Mouse (Mus musculus): ENCODE measurements around the gene Map4. TPM values are rescaled to one million over a fixed set of nuclear protein-coding genes. Genes with fewer than 3 reads are reported as not detected.
A peak's percentile ranks its signal among the peaks of the same experiment; 100 is the strongest.

Gene Map4
- polyA plus RNA-seq, 1 experiment from 2014 or later: 65.5 TPM

GRCm38 (mm10) chr9:110021463-110021862 lies 90.2 kb downstream of the Map4 start:
- 100% methylated on average over 1 of the region's 1 CpGs for WGBS
- Histone ChIP-seq H3K9ac (no peak overlapping the region), H3K27me3 (no peaks in the 10 kb centered on the region), H3K4me3 (no peak overlapping the region), H3K4me1 (no peaks in the 10 kb centered on the region), H3K27ac (no peak overlapping the region), H3K9me3 (no peaks in the 10 kb centered on the region), H3K36me3 (peaks cover 5% of the 10 kb centered on the region; the same call in 1 of the 2 replicates), H3K4me2 (replicated peaks) (no peak overlapping the region)
- ATAC-seq (ENCODE audit: low FRiP score, low read depth): no peak

- no peak overlapping the region for H3K27ac ChIP-seq
- H3K27me3 ChIP-seq: no peaks in the 10 kb centered on the region
- H3K4me3 ChIP-seq: no peak overlapping the region
- H3K9ac ChIP-seq: no peak overlapping the region
- H3K4me1 ChIP-seq: no peaks in the 10 kb centered on the region
- no peak for ATAC-seq (ENCODE audit: low FRiP score, low read depth)
- WGBS: 97% methylated on average over 2 of the region's 2 CpGs
- H3K36me3 ChIP-seq: peaks cover 5% of the 10 kb centered on the region; the same call in 1 of the 2 replicates
- no peak overlapping the region for H3K4me2 ChIP-seq (replicated peaks)
- H3K9me3 ChIP-seq: no peaks in the 10 kb centered on the region
Measured at GRCm38 (mm10) chr9:110022151-110022550, 90.9 kb downstream of the Map4 start.

DNA sequence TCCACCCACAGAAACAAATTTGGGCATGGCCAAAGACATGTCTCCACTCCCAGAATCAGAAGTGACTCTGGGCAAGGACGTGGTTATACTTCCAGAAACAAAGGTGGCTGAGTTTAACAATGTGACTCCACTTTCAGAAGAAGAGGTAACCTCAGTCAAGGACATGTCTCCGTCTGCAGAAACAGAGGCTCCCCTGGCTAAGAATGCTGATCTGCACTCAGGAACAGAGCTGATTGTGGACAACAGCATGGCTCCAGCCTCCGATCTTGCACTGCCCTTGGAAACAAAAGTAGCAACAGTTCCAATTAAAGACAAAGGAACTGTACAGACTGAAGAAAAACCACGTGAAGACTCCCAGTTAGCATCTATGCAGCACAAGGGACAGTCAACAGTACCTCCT lies 103.8 kb downstream of the Map4 start:
- Histone ChIP-seq H3K9ac (no peak overlapping the region), H3K36me3 (peaks cover 69% of the 10 kb centered on the region), H3K9me3 (no peaks in the 10 kb centered on the region), H3K4me1 (no peaks in the 10 kb centered on the region), H3K4me3 (no peak overlapping the region), H3K4me2 (replicated peaks) (no peak overlapping the region), H3K27ac (no peak overlapping the region), H3K27me3 (no peaks in the 10 kb centered on the region)
- WGBS: 84% methylated on average over 4 of the region's 4 CpGs
- no peak for ATAC-seq (ENCODE audit: low FRiP score, low read depth)

- Histone ChIP-seq H3K9me3 (no peaks in the 10 kb centered on the region), H3K36me3 (peaks cover 63% of the 10 kb centered on the region), H3K4me2 (replicated peaks) (no peak overlapping the region), H3K4me3 (no peak overlapping the region), H3K27me3 (no peaks in the 10 kb centered on the region), H3K27ac (no peak overlapping the region; the same call in 1 of the 2 replicates), H3K9ac (no peak overlapping the region), H3K4me1 (no peaks in the 10 kb centered on the region)
- ATAC-seq (ENCODE audit: low FRiP score, low read depth): no peak
- WGBS: 85% methylated on average over 8 of the region's 8 CpGs
Measured at GRCm38 (mm10) chr9:110037895-110038294, 106.6 kb downstream of the Map4 start.

GRCm38 (mm10) chr9:110038485-110038884 lies 107.2 kb downstream of the Map4 start:
- Histone ChIP-seq H3K4me3 (no peak overlapping the region), H3K9me3 (no peaks in the 10 kb centered on the region), H3K36me3 (peaks cover 58% of the 10 kb centered on the region), H3K4me1 (no peaks in the 10 kb centered on the region), H3K27me3 (no peaks in the 10 kb centered on the region), H3K27ac (no peak overlapping the region; the same call in 1 of the 2 replicates), H3K4me2 (replicated peaks) (no peak overlapping the region), H3K9ac (no peak overlapping the region)
- ATAC-seq (ENCODE audit: low FRiP score, low read depth): no peak
- WGBS: 97% methylated on average over 2 of the region's 2 CpGs

DNA sequence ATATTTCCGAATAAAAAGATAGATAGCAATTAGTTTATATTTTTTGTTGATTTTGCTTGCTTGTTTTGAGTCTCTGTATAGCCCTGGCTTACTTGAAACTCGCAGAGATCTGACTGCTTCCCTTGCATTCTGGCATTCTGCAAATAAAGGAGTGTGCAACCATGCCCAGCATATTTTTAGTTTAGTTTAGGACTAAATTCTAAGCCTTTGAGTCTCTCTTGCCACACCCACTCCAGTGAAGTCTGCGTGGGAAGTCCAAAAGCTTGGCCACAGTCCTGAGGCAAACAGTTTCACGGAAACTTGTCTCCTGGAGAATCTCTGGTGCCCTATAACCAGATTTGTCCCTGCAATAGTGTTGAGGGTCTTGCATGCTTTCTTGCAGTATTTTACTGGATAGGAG lies 113.1 kb downstream of the Map4 start:
- 93% methylated on average over 4 of the region's 4 CpGs for WGBS

GRCm38 (mm10) chr9:110045763-110046377 lies 114.6 kb downstream of the Map4 start:
- peaks cover 4% of the 10 kb centered on the region; the same call in 1 of the 2 replicates for H3K4me1 ChIP-seq
- no peaks in the 10 kb centered on the region for H3K27me3 ChIP-seq
- no peak for ATAC-seq (ENCODE audit: low FRiP score, low read depth)
- no peak overlapping the region for H3K9ac ChIP-seq
- H3K9me3 ChIP-seq: no peaks in the 10 kb centered on the region
- no peak overlapping the region for H3K4me3 ChIP-seq
- H3K4me2 ChIP-seq (replicated peaks): no peak overlapping the region
- H3K27ac ChIP-seq: no peak overlapping the region
- peaks cover 5% of the 10 kb centered on the region; the same call in 1 of the 2 replicates for H3K36me3 ChIP-seq

More for the DNA sequence above, 113.1 kb downstream of the Map4 start:
- no peak for ATAC-seq (ENCODE audit: low FRiP score, low read depth)
- H3K27ac ChIP-seq: no peak overlapping the region
- H3K4me2 ChIP-seq (replicated peaks): no peak overlapping the region
- no peaks in the 10 kb centered on the region for H3K9me3 ChIP-seq
- no peak overlapping the region for H3K4me3 ChIP-seq
- no peaks in the 10 kb centered on the region for H3K27me3 ChIP-seq
- H3K4me1 ChIP-seq: no peaks in the 10 kb centered on the region
- peaks cover 16% of the 10 kb centered on the region for H3K36me3 ChIP-seq
- no peak overlapping the region for H3K9ac ChIP-seq

DNA sequence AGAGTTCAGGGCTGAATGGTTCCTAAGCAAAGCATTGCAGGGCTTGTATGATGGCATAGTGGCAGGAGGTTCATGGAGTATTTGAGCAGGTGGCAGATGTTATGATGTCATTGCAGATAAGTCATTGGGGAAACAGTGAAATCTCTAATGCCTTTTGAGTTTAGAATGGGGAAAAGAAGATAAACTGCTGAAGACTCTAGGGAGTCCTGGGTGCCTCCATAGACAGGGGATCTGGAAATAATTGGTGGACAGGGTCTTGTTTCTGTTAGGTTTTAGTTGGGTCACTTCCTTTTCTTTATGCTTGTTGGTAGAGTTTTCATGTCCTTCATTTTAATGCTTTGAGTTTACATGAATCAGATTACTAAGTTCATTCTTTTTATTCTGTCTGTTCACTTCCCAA lies 116.0 kb downstream of the Map4 start:
- Histone ChIP-seq H3K27ac (no peak overlapping the region), H3K27me3 (no peaks in the 10 kb centered on the region), H3K4me3 (no peak overlapping the region)

GRCm38 (mm10) chr9:110047857-110048256 lies 116.6 kb downstream of the Map4 start:
- Histone ChIP-seq H3K9ac (no peak overlapping the region), H3K4me2 (replicated peaks) (no peak overlapping the region), H3K4me3 (no peak overlapping the region), H3K4me1 (peaks cover 17% of the 10 kb centered on the region; the same call in 1 of the 2 replicates), H3K27me3 (no peaks in the 10 kb centered on the region), H3K36me3 (peaks cover 13% of the 10 kb centered on the region), H3K27ac (no peak overlapping the region), H3K9me3 (no peaks in the 10 kb centered on the region)
- no peak for ATAC-seq (ENCODE audit: low FRiP score, low read depth)
- WGBS: 38% methylated on average over 3 of the region's 3 CpGs

More for the DNA sequence above, 116.0 kb downstream of the Map4 start:
- no peak for ATAC-seq (ENCODE audit: low FRiP score, low read depth)
- Histone ChIP-seq H3K36me3 (peaks cover 7% of the 10 kb centered on the region), H3K4me2 (replicated peaks) (no peak overlapping the region), H3K9ac (no peak overlapping the region), H3K9me3 (no peaks in the 10 kb centered on the region), H3K4me1 (peaks cover 12% of the 10 kb centered on the region; the same call in 1 of the 2 replicates)

DNA sequence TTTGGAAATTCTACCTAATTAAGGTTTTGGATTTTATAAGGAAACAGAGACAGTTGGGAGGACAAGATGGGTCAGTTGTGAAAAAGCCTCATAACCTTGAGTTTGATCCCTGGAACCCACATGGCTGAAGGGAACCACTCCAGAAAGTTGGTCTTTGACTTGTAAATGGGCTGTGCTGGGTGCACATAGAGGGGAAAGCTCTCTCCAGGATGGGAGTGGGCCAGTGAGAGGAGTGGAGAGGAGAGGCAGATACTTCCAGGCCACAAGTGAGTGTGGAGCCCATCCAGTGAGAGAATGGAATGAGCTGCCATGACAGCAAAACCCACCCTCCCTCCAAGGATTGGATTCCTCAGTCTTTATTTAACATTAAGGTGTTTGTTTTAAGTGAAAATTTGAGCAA lies 119.9 kb downstream of the Map4 start:
- Histone ChIP-seq H3K9me3 (no peaks in the 10 kb centered on the region), H3K9ac (no peak overlapping the region), H3K27me3 (no peaks in the 10 kb centered on the region), H3K27ac (no peak overlapping the region), H3K4me1 (peaks cover 17% of the 10 kb centered on the region; the same call in 1 of the 2 replicates), H3K36me3 (peaks cover 12% of the 10 kb centered on the region), H3K4me2 (replicated peaks) (no peak overlapping the region), H3K4me3 (no peak overlapping the region)
- ATAC-seq (ENCODE audit: low FRiP score, low read depth): no peak

GRCm38 (mm10) chr9:110051869-110052661 lies 120.8 kb downstream of the Map4 start:
- 73% methylated on average over 23 of the region's 23 CpGs for WGBS
- Histone ChIP-seq H3K27me3 (no peaks in the 10 kb centered on the region), H3K4me3 (no peak overlapping the region), H3K9ac (peak overlapping the region; percentile 2; the same call in 1 of the 2 replicates), H3K27ac (no peak overlapping the region), H3K4me2 (replicated peaks) (no peak overlapping the region), H3K4me1 (peaks cover 17% of the 10 kb centered on the region; the same call in 1 of the 2 replicates), H3K9me3 (no peaks in the 10 kb centered on the region), H3K36me3 (peaks cover 12% of the 10 kb centered on the region)
- no peak for ATAC-seq (ENCODE audit: low FRiP score, low read depth)

DNA sequence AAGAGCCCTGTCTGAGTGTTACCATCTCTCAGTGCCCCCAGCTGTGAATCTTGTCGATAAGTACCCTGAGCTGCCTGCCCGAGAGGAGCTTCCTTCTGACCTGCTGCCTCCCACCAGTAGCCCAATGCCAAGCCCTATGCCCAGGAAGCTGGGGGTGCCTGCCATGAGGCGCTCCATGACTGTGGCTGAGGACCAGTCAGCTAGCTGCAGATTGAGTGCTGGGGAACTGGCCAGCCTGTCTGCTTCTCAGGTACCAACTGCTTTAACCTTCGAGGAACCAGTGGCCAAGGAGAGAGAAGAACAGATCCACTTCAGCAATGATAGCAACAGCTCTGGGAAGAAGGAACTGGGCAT lies 121.7 kb downstream of the Map4 start:
- no peak overlapping the region for H3K27ac ChIP-seq
- no peaks in the 10 kb centered on the region for H3K27me3 ChIP-seq
- peak overlapping the region; percentile 8; the same call in 1 of the 2 replicates for H3K9ac ChIP-seq
- H3K4me3 ChIP-seq: no peak overlapping the region
- H3K4me2 ChIP-seq (replicated peaks): no peak overlapping the region
- H3K36me3 ChIP-seq: peaks cover 12% of the 10 kb centered on the region
- WGBS: 80% methylated on average over 4 of the region's 4 CpGs
- H3K9me3 ChIP-seq: no peaks in the 10 kb centered on the region
- ATAC-seq (ENCODE audit: low FRiP score, low read depth): no peak
- H3K4me1 ChIP-seq: peaks cover 17% of the 10 kb centered on the region; the same call in 1 of the 2 replicates
